Mouse (Mus musculus): Measurements from ENCODE around the gene Kif3b.

Gene Kif3b

GRCm38 (mm10) chr2:153297771-153298170, 6.6 kb downstream of the Kif3b start:
- ATAC-seq (ENCODE audit: low TSS enrichment): no peak

GRCm38 (mm10) chr2:153298460-153298859, 7.2 kb downstream of the Kif3b start:
- ATAC-seq (ENCODE audit: low TSS enrichment): no peak

GRCm38 (mm10) chr2:153298863-153299262, 7.7 kb downstream of the Kif3b start:
- peak; percentile 45; the same call in 1 of the 2 replicates for ATAC-seq (ENCODE audit: low TSS enrichment)

- 0 out of 2 replicates have a peak, but pooled peaks have one; percentile 56 for ATAC-seq (ENCODE audit: low TSS enrichment)
Measured at GRCm38 (mm10) chr2:153301123-153301522, 9.9 kb downstream of the Kif3b start.

GRCm38 (mm10) chr2:153305240-153305639, 14.0 kb downstream of the Kif3b start:
- ATAC-seq (ENCODE audit: low TSS enrichment): no peak

GRCm38 (mm10) chr2:153308586-153308985, 17.4 kb downstream of the Kif3b start:
- ATAC-seq (ENCODE audit: low TSS enrichment): no peak

- peak; percentile 86 for ATAC-seq (ENCODE audit: low TSS enrichment)
Measured at GRCm38 (mm10) chr2:153309106-153309505, 17.9 kb downstream of the Kif3b start.

GRCm38 (mm10) chr2:153310228-153310627, 19.0 kb downstream of the Kif3b start:
- ATAC-seq (ENCODE audit: low TSS enrichment): no peak

GRCm38 (mm10) chr2:153312884-153313283, 21.7 kb downstream of the Kif3b start:
- ATAC-seq (ENCODE audit: low TSS enrichment): no peak

GRCm38 (mm10) chr2:153318408-153318807, 27.2 kb downstream of the Kif3b start:
- no peak for ATAC-seq (ENCODE audit: low TSS enrichment)

- ATAC-seq (ENCODE audit: low TSS enrichment): no peak
Measured at GRCm38 (mm10) chr2:153319036-153319643, 27.9 kb downstream of the Kif3b start.

- no peak for ATAC-seq (ENCODE audit: low TSS enrichment)
Measured at GRCm38 (mm10) chr2:153325706-153326376, 34.6 kb downstream of the Kif3b start.

GRCm38 (mm10) chr2:153332271-153332670, 41.1 kb downstream of the Kif3b start:
- peak; percentile 77 for ATAC-seq (ENCODE audit: low TSS enrichment)

GRCm38 (mm10) chr2:153332981-153333380, 41.8 kb downstream of the Kif3b start:
- no peak for ATAC-seq (ENCODE audit: low TSS enrichment)

- ATAC-seq (ENCODE audit: low TSS enrichment): no peak
Measured at GRCm38 (mm10) chr2:153333822-153334232, 42.6 kb downstream of the Kif3b start.

- no peak for ATAC-seq (ENCODE audit: low TSS enrichment)
Measured at GRCm38 (mm10) chr2:153334281-153334680, 43.1 kb downstream of the Kif3b start.

GRCm38 (mm10) chr2:153336117-153336516, 44.9 kb downstream of the Kif3b start:
- ATAC-seq (ENCODE audit: low TSS enrichment): no peak

- peak; percentile 53; the same call in 1 of the 2 replicates for ATAC-seq (ENCODE audit: low TSS enrichment)
Measured at GRCm38 (mm10) chr2:153338361-153339350, 47.4 kb downstream of the Kif3b start.

- no peak for ATAC-seq (ENCODE audit: low TSS enrichment)
Measured at GRCm38 (mm10) chr2:153342166-153342565, 51.0 kb downstream of the Kif3b start.

- ATAC-seq (ENCODE audit: low TSS enrichment): no peak
Measured at GRCm38 (mm10) chr2:153342602-153343001, 51.4 kb downstream of the Kif3b start.

- no peak for ATAC-seq (ENCODE audit: low TSS enrichment)
Measured at GRCm38 (mm10) chr2:153343191-153343590, 52.0 kb downstream of the Kif3b start.

- no peak for ATAC-seq (ENCODE audit: low TSS enrichment)
Measured at GRCm38 (mm10) chr2:153345071-153345453, 53.8 kb downstream of the Kif3b start.

Measured in frontal cortex, adult (tissue).